Mouse (Mus musculus) mesoderm, embryonic 11.5 days (tissue): ENCODE measurements at regions not wholly inside any gene's neighbourhood (a gene's known extent, or its start where the extent isn't known, plus 50 kb on each side); places are given as distances from the start of the nearest gene placed in this dataset.

Experiments used
- DNase-seq: peaks from one replicate; pipeline ENCODE4 v3.0.0-alpha.2; 2012; ENCODE audit warnings: low read depth, low spot score

DNA sequence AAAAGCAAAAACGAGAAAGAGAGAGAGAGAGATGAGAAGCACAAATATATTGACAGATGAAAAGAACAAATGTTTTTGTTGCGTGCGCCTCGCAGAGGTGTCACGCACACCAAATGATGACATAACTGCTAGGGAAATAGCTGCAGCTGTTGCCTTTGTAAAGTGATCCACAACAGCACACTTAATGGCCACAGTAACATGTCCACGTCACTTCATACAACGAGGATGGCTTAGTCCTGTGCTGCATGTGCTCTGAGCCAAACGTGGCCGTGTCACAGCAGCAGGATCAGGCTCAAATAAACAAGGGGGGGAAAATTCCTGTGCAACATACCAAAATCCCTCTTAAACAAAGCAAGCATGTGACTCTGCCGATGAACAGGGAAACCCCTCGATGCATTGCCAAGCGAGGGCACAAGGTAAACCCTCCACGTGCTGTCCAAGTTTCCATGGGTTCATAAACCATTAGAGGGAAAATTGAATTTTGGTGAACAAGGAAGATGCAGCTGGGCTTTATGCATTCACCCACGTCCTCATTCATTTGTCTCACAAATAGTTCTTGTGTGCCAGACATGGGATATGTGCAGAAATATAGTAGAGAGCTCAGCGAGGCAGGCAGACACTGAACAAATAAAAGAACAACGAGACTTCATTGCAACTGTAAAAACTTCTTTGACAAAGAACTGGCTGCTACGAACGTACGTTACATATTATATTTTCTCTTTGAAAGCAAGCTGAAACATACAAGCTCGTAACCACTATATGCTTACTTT, 223.0 kb upstream of the Pard3b start:
- DNase-seq: peak; percentile 25

- no peak for DNase-seq
Measured at GRCm38 (mm10) chr1:61418396-61418795, 220.2 kb upstream of the Pard3b start.

DNA sequence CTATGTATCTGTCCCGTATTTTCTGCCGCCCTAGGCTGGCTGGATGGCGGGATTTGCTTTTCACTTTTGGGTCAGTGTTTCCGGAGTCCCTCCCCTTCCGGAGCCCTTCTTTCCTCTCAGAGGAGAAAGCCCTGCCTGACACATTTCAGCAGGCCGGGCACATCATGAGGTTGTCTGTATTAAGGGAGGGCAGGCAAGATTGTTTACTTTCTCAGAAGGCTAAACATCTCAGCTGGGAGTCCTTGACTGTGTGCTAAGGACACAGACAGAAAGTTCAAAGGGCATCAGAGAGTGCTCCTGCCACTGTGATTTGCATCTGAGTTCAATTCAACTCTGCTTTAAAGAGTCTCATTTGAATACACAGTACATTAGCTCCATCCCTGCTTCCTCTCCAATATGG, 218.8 kb upstream of the Pard3b start:
- no peak for DNase-seq

DNA sequence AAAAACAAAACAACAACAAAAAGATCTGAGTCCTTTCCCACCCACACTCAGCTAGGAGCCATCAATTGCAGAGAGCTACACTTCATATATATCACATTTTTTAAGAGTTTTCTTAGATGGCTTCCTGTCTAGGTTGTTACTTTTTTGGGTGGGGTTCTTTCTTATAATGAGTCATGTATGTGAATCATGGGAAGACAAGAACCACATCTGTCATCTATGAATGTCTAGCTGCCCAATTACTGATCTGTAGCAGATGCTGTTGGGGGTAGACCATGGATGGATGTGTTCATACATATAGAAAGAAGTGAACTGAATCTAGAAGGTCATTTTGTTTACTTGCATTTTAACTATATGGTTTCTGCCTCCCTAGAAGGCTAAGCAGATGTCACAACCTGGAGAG, 215.4 kb upstream of the Pard3b start:
- DNase-seq: no peak

- no peak for DNase-seq
Measured at GRCm38 (mm10) chr1:61428706-61429501, 209.7 kb upstream of the Pard3b start.

- DNase-seq: no peak
Measured at GRCm38 (mm10) chr1:61437603-61438002, 201.0 kb upstream of the Pard3b start.

- peak; percentile 7 for DNase-seq
Measured at GRCm38 (mm10) chr1:61461435-61461834, 177.2 kb upstream of the Pard3b start.

DNA sequence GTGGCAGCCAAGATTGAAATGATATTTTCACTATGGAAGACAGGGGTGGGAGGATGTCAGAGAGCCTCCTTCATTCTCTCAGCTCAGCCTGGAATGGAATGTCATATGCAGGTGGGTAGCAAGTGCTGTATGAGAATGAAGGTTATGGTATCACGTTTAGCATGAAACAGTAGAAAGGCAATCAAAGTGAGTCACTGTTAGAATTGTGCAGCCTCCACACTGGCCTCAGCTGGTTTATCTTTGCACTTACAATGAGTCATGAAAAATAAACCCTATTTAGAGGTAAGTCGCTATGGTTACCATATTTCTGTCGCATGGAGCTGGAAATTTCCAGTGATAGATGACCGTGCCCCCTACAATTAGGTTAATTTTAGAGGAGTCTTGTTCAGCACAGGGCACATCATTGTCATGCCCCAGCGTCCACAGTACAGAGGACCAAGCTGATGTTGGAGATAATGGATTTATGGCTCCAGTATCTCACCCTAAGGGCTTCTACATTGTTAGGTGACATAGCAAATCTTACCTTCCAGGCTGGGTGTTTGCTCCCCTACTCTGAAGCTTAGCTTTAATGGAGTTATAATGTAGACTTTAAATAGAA, 167.9 kb upstream of the Pard3b start:
- DNase-seq: no peak

DNA sequence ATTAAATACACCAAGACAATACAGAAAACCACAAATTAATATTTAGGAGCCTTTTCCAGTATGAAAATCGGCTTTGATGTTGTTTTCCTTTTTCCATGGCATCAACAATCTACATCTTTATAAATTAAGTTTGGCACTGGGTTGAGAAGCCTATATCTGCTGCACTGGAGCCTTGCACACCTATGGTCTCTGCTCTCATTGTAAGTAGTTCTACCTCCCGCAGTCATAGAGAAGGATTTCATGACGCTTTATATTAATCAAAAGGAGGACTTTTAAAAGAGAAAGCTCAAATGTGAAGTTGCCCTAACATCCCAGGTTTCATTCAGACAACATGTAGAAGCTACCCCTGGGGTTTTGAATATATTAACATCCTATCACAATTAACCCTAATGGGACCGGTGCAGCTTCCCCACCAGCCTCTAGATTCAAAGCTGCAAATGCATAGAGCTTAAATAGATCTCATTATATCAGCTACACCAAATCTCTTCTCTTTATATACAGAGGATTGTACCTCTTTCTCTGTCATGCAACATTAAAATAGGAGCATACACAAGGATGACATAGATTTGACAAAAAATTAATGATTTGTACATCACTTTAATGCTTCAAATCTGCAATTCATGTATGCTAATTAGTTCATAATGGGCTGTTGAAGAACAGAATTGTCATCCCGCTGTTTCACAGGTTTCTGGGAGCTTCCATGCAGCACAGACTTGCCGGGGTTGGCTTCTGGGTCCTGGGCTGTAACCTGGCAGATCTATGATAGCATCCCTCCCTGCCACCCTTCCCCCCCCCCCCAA, 166.6 kb upstream of the Pard3b start:
- no peak for DNase-seq

- peak; percentile 13 for DNase-seq
Measured at GRCm38 (mm10) chr1:61472579-61473242, 165.9 kb upstream of the Pard3b start.

GRCm38 (mm10) chr1:61485459-61485858, 153.2 kb upstream of the Pard3b start:
- no peak for DNase-seq

GRCm38 (mm10) chr1:61524886-61525285, 113.7 kb upstream of the Pard3b start:
- DNase-seq: no peak

DNA sequence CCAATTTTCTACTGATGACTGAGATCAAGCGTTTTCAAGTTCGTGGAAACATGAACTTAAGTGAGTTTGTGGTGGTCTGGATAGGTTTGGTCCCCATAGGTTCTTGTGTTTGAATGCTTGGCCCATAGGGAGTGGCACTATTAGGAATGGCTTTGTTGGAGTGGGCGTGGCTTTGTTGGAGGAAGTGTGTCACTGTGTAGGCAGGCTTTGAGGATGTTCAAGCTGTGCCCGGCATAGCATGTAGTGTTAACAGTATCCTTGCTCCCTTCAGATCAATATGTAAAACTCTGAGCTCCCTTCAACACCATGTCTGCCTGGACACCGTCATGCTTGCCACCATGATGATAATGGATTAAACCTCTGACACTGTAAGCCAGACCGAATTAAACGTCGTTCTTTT, 112.7 kb upstream of the Pard3b start:
- no peak for DNase-seq

DNA sequence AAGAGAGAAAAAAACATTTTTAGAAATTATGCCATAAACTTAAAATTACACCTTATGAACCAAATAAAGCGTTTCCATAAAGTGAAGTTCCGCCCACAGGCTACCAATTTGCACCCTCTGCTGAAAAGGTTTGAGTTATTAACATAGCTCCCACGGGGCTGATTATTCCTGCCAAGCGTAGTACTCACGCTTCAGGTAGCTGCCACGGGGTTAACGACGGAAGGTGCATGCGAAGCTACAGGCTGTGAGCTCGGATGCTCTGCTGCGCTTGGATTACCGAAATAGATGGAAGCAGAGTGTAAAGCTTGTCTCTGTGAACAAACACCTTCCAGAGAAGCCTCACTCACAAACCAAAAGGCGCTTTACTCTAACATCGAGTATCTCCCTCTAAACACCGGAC, 109.9 kb upstream of the Pard3b start:
- DNase-seq: no peak

DNA sequence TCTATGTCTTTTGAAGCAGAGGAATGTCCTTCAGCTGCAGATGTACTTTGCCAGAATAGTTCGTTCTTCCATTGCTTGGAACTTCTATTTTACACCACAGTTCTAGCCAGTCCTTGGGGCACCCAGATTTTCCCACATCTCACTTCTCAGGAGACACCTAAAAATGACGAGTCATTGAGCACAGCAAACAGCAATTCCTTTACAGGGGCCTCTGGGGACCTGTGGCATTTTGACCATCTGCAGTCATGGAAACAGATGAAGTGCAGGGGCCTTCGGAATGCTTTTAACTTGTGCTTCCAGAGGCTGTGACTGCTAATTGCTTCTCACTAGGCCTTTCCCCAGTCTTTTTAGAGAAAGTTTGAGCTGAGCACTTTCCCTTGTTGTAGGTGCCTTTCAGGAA, 108.5 kb upstream of the Pard3b start:
- DNase-seq: peak; percentile 65

DNA sequence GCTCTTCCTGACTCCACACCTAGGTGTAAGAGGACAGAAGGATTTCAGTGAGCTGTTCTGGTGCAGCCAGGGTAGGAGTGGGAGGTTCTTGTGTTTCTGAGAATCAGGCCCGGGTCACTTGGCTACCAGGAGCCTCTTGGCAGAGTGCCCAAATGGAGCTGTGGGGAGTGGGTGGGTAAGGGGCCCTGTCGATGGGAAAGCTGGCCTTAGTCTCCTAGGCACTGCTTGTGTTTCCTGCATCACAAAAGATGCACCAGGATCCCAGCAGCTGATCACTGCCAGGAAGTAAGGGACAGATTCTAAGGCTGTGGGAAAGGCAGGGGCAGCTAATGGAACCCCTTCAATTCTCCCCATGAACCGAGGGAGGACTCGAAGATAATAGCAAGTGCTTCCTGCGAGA, 107.1 kb upstream of the Pard3b start:
- DNase-seq: no peak

DNA sequence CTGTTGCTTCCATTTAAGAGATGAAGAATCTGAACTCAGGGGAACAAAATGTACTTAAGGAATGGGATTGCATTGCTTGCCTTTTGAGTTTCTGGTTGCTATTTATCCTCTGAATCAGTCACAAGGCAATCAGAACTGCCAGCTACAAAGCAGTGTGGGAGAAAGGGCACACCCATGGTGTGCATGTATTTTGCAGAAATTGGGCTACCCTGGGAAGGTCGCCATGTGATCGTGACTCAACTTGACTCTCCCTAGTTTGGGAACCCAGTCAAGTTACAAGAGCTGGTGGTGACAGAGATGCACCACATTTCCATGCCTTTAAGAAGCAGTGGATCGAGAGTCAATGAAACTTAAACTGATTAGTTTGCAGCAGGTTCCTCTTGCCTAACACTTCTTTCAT, 98.5 kb upstream of the Pard3b start:
- DNase-seq: no peak

DNA sequence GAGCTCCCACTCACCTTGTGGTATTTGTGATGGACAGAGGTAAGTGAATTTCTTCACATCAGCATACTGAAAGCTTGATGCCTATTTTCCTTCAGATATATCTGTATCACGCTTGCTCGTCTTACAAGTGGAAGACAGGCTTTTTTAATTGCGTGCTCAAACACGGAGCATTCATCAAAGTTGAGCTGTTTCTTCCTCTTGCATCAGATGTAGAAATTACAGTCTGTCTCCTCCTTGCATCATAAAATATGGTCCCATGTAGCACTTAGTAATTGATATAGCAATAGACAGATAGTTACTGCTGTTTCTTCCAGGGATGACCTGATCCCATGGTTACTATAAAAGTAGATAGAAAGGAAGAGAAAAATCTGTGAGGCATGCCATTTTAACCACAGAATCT, 97.5 kb upstream of the Pard3b start:
- DNase-seq: no peak

DNA sequence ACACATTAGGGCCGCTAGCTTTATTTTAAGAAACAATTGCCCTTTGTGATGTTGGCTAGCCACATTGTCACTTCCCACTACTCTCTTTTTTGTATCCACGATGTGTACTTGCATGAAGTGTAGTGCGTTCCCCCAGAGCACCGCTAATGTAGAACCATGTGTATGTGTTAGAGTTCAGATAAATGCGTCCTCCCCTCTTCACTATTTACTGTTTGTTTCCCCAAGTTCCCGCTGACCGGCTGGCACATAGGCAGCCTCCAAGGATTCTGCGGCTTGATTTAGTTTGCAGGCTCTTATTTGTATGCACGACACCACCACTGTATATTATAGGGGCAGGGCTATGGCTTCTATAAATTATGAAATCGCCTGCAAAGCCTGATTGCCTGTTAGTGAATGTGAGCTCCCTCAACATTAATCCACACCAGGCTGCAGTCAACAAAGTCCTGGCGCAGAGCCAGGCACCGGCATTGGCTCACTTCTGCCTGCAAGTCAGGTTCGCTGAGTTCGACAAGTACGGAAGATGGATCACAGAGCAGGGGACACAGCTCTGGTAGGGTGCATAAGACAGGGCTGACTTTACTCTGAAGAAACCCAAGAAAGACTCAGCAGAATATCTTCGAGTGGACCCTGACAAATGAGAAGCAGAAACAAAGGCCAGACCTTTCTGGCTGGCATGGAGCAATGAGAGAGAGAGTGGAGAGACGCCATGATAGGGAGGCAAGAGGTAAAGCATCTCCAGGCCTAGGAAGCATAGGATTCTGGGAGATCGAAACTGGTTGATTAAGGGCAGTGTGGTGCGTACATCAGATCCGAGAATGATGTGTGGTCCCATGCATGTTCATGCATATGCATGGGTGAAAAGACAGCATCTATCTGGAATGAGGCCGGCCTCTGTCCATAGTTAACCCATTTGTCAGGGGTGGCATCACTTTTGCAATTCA, 85.8 kb upstream of the Pard3b start:
- peak; percentile 41 for DNase-seq

- no peak for DNase-seq
Measured at GRCm38 (mm10) chr1:61559514-61559913, 79.1 kb upstream of the Pard3b start.
